Mouse (Mus musculus) cerebellum, adult 2 months (tissue): Measurements from ENCODE around the gene Rbl1.

Experiments used
- CTCF ChIP-seq: fragments of 200-500 bp; IDR thresholded peaks from 2 replicates; pipeline ENCODE4 v1.5.1; 2011; ENCODE audit warnings: low read depth, mild to moderate bottlenecking, control low read depth, low read length, moderate library complexity, borderline replicate concordance; ENCODE audit not compliant: insufficient read depth
- POLR2A ChIP-seq: fragments of 200-500 bp; IDR thresholded peaks from 2 replicates; pipeline ENCODE4 v1.6.1; 2011; ENCODE audit warnings: low read length, control low read depth, borderline replicate concordance; ENCODE audit not compliant: insufficient read depth

DNA sequence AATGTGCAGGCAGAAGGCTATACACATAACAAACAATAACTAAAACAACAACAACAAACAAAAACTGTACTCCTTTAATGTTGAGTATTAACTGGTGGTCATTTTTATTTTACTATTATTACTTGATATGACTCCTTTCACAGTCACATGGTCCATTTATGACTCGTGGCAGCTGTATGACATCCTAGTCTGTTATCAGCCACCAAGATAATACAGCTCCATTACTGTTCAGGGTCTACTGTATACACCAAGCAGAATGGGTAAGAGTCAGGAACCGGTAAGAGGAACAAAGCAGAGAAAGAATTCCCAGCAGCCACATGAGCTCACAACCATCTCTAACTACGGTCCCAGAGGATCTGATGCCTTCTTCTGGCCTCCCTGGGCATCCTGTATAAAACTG lies 79.1 kb downstream of the Rbl1 start:
- no peak for TF ChIP-seq CTCF
- TF ChIP-seq POLR2A: no peak
